Comparison of ENCODE assay signal across 8 mouse cellular contexts in the genomic region with DNA sequence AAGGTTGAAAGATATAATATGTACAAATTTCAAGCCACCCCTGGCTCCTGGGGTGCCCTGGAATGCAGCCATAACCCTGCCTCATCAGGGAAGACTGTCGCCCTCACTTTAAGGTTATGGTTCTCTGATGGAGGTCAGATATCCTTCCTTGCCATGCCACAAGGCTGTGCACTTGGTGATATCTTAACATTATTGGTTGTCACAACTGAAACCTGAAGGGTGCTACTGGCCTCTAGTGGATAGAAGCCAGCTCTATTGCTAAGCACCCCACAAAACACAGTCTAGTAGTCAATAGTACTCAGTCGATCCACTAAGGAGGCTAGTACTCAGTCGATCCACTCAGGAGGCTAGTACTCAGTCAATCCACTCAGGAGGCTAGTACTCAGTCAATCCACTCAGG.
DNase-seq lines count a peak whose midpoint lies in the region; ATAC-seq lines count a peak whose summit lies in the region.

No protein-coding gene starts in this region.

- 71% methylated on average over 3 of the region's 3 CpGs for WGBS in kidney, embryonic 16.5 days
- 80% methylated on average over 3 of the region's 3 CpGs for whole genome bisulfite sequencing in forebrain, embryonic 11.5 days

- no peaks in the 10 kb centered on the region for H3K4me1 ChIP-seq in kidney, embryonic 16.5 days (ENCODE audit: insufficient read depth, low read length)
- no peaks in the 10 kb centered on the region for H3K4me1 ChIP-seq in forebrain, embryonic 11.5 days (replicated peaks; ENCODE audit: control insufficient read depth, insufficient read depth, low read length)

- H3K9ac ChIP-seq in kidney, embryonic 16.5 days (replicated peaks; ENCODE audit: low read length): no peak overlapping the region
- no peak overlapping the region for H3K9ac ChIP-seq in forebrain, embryonic 11.5 days (ENCODE audit: low read length)

- no peak overlapping the region for H3K4me2 ChIP-seq in kidney, embryonic 16.5 days (replicated peaks; ENCODE audit: low read depth, low read length)
- no peak overlapping the region for H3K4me2 ChIP-seq in forebrain, embryonic 11.5 days (ENCODE audit: low read depth, low read length, severe bottlenecking)

- no peaks in the 10 kb centered on the region for H3K27me3 ChIP-seq in kidney, embryonic 16.5 days (ENCODE audit: insufficient read depth, low read length)
- no peaks in the 10 kb centered on the region for H3K27me3 ChIP-seq in forebrain, embryonic 11.5 days (ENCODE audit: control insufficient read depth, insufficient read depth, low read length)

- H3K9me3 ChIP-seq in kidney, embryonic 16.5 days (ENCODE audit: low read length): no peaks in the 10 kb centered on the region
- H3K9me3 ChIP-seq in forebrain, embryonic 11.5 days (ENCODE audit: control insufficient read depth, low read length): no peaks in the 10 kb centered on the region

- peak; percentile 43 for DNase-seq in embryo, embryonic 10 days (ENCODE audit: low spot score)
- no peak for DNase-seq in embryo, embryonic 9.5 days (ENCODE audit: extremely low spot score)
- DNase-seq in kidney, postnatal 14 days: peak; percentile 12
- peak; percentile 20 for DNase-seq in A20 (ENCODE audit: low read depth, low spot score)
- peak; percentile 17 for DNase-seq in embryo, embryonic 11 days
- DNase-seq in thymus, postnatal 10 days (ENCODE audit: low spot score in 2 of 2): no peak
- DNase-seq in forebrain, embryonic 11.5 days (ENCODE audit: low spot score): no peak

- ATAC-seq in kidney, embryonic 16.5 days (ENCODE audit: low FRiP score, low TSS enrichment): no peak
- no peak for ATAC-seq in forebrain, embryonic 11.5 days (replicated peaks; ENCODE audit: low FRiP score)

- H3K27ac ChIP-seq in kidney, embryonic 16.5 days (ENCODE audit: low read length): no peak overlapping the region
- no peak overlapping the region for H3K27ac ChIP-seq in forebrain, embryonic 11.5 days (ENCODE audit: low read depth, low read length)

- H3K4me3 ChIP-seq in kidney, embryonic 16.5 days (ENCODE audit: low read length): no peak overlapping the region
- H3K4me3 ChIP-seq in forebrain, embryonic 11.5 days (ENCODE audit: low read depth, low read length): no peak overlapping the region

- no peaks in the 10 kb centered on the region for H3K36me3 ChIP-seq in kidney, embryonic 16.5 days (ENCODE audit: insufficient read depth, low read length)
- no peaks in the 10 kb centered on the region for H3K36me3 ChIP-seq in forebrain, embryonic 11.5 days (ENCODE audit: control insufficient read depth, insufficient read depth, low read length)

Comparison
In these comparisons a context has a peak if more than half of its experiments do, and no peak if none do; other contexts are left out.
1. DNase-seq: peak in embryo, embryonic 10 days (single experiment), kidney, postnatal 14 days (single experiment), A20 (single experiment) and embryo, embryonic 11 days (single experiment); none in embryo, embryonic 9.5 days (single experiment), thymus, postnatal 10 days (0 of 2) and forebrain, embryonic 11.5 days (single experiment).